Mouse (Mus musculus): ENCODE measurements around the gene Snd1. TPM values are rescaled to one million over a fixed set of nuclear protein-coding genes. Genes with fewer than 3 reads are reported as not detected.

The Snd1 gene
- polyA plus RNA-seq, 3 experiments from 2014 or later, result 44.7 to 54.7 (median 51.4) TPM

GRCm38 (mm10) chr6:28597266-28597665, 122.3 kb downstream of the Snd1 start:
- no peak for ATAC-seq

DNA sequence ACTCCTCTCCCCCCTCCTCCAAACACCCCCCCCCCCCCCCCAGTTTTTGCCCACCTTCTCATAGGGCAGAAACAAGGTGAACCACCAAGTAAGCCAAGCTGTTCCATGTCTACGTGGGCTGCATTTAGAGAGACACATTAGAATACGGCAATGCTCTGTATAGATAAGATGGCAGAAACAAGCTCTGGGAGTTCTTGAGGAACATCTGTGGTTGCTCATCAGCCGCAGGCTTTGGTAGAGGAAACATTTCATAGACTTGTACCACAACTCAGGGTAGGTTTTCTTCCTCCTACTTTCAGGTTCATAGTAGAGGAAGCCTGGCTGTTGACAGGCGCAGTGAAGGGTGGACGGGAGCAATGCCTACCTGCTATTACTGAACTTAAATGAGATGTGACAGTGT, 124.2 kb downstream of the Snd1 start:
- no peak for ATAC-seq

- no peak for ATAC-seq
Measured at GRCm38 (mm10) chr6:28600404-28600803, 125.5 kb downstream of the Snd1 start.

DNA sequence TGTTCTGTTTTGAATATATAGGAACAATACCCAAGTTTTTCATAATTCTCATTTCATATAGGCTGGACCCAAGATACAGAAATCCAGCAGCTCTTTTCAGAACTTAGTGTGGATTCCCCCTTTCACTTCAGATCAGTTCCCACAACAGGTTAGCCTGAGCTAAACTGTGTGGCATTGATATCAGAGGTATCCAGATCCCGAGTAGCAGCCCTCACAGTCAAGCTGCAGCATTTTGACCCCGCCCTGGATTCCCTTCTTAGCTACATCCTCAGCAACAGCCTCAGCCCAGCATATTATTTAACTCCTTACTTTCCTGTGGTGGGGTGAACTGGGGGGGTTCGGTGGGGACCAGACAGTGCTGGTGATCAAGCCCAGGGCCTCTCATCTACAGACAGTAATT, 128.5 kb downstream of the Snd1 start:
- no peak for ATAC-seq

DNA sequence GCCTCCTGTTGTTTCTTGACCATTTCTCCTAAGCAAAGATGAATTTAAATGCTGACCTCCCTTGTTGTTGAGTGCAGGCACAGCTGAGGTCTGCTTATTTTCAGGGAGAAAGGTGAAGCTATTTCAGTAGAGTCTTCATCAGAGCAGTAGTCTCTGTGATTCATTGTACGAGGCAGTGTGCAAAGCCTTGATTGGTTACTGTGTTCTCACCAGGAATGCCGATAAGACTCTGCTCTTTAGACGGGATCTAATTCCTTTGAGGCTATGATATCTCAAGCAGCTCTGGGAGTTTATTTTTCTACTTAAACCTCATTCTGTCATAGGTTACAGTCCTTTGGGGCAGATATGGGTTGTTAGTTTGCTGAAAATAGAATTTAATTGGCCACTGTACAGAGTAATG, 128.9 kb downstream of the Snd1 start:
- ATAC-seq, result no peak

DNA sequence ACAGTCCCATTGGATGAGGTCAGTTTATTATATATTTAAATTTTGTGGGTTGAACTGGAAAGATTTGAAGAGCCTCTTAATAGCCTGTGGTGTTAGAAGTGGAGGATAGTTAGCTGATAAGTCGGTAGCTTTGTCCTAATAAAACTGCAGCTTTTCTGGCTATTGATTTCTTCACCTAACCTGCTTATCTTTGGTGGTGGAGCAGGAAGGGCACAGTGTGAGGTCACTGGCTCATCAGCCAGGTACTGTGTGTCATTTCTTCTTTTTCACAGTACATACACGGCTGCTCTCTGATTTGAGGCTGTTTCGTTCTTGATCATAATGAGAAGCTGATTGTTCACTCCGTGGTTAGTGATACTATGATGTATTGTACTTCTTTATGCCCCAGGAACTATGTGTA, 134.4 kb downstream of the Snd1 start:
- ATAC-seq, result no peak

DNA sequence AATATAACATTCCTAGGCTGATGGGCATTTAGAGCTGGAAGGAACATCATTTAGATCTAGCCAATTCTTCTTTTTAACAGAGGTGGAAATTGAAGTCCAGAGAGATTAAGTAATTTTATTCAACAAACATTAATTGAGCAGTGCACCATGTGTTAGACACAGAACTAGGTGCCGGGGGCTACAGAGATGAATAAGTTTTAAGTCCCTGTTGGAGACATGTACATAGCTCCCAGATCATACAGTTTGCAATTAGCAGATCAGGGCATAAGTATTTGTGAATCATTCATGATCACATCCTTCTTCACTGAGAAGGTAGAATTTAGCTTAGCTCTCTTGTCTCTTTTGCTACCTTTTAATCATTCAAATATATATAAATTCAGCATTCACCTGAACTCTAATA, 135.2 kb downstream of the Snd1 start:
- ATAC-seq, result no peak

DNA sequence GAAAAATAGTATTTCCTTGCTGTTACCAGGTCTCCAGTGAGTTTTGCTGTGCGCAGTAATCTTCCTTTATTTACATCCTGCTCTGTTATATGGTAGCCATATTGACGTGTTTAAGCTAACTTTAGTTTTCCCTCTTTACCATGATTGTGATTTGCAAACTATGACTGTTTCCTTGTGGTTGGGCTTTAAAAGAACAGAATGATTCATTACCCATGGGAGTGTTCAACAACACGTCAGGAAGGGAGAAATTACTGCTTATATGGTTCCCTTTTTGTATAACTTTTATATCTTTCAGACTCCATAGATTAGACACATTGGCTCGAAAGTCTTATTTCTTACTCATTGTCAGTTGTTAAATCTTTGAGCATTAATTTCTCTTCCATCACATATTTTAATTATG, 138.5 kb downstream of the Snd1 start:
- ATAC-seq, result no peak

DNA sequence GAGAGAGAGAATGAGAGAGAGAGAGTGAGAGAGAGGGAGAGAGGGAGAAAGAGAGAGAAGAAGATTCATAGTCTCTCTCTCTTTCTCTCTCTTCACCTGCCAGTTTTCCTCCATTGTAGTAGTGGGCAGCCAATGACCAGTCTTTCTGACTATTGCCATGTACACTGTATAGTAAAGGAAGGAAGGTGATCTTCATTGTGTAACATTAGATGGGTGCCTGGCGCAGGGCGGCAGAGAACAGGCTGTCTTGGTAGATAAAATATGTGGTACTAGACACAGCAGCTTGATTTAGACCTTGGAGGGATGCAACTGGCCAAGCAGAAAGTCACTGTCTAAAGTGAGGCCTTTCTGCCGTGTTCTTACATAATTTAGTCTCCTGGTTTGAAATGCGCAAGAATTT, 139.9 kb downstream of the Snd1 start:
- no peak for ATAC-seq

DNA sequence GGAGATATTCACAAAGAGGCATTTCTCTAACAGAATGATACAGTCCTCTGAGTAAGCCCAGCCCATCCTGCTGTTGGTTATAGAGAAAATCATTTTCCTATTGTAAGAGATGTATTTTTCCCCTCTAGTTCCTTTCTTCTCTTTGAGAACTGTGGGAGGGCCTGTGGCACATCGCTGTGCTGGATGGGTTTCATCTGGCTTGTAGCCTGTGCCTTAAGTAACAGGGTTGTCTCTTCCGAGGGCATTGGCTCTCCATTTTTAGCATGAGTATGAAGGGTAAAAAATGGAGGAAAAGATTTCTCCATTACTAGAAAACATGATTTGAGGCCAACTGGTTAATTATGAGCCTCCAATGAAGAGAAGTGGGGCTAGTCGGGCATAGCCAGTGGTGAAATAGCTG, 140.5 kb downstream of the Snd1 start:
- no peak for ATAC-seq

GRCm38 (mm10) chr6:28615966-28616365, 141.0 kb downstream of the Snd1 start:
- ATAC-seq, result no peak

DNA sequence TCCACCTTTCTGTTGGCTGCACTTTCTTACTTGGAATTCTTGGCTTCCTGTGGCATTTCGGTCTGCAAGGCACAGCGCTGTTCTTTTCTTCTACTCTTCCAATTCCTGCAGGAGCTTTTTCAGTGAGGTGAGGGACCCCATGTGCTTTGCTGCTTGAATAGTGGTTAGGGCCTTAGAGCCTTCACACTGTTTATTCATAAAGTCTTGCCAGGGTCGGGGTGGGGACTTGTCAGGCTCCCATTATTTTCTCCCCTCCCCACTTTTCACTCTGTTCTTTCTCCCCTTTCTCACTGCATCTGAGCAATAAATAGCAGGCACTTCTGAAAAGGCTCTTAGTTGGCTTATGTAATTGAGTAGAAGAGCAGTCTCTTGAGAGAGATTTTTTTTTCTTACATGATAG, 143.4 kb downstream of the Snd1 start:
- ATAC-seq, result no peak

GRCm38 (mm10) chr6:28618751-28619153, 143.8 kb downstream of the Snd1 start:
- no peak for ATAC-seq

GRCm38 (mm10) chr6:28621431-28621830, 146.5 kb downstream of the Snd1 start:
- no peak for ATAC-seq

- no peak for ATAC-seq
Measured at GRCm38 (mm10) chr6:28621961-28622360, 147.0 kb downstream of the Snd1 start.

GRCm38 (mm10) chr6:28622522-28622921, 147.6 kb downstream of the Snd1 start:
- ATAC-seq, result no peak

DNA sequence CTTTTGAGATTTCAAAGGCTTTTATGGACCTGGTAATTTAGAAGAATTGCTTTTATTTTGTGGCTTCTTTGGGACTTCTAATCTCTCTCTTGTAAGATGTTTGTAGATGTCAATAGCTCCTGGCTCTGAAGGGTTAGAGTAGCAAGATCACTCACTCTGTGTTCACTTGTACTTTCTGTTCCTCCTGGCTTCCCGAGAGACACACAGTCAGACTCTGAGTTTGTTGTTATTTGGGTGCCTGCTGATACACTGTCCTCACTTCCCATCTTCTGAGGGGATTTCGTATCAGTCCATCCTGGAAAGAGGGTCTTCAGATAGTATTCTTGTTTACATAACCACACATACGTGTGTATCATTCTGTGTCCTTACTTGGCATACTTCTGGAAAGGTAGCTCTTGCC, 148.0 kb downstream of the Snd1 start:
- ATAC-seq, result no peak

GRCm38 (mm10) chr6:28628408-28628807, 153.5 kb downstream of the Snd1 start:
- ATAC-seq, result no peak

GRCm38 (mm10) chr6:28629866-28630265, 154.9 kb downstream of the Snd1 start:
- ATAC-seq, result no peak

GRCm38 (mm10) chr6:28630926-28631325, 156.0 kb downstream of the Snd1 start:
- no peak for ATAC-seq

DNA sequence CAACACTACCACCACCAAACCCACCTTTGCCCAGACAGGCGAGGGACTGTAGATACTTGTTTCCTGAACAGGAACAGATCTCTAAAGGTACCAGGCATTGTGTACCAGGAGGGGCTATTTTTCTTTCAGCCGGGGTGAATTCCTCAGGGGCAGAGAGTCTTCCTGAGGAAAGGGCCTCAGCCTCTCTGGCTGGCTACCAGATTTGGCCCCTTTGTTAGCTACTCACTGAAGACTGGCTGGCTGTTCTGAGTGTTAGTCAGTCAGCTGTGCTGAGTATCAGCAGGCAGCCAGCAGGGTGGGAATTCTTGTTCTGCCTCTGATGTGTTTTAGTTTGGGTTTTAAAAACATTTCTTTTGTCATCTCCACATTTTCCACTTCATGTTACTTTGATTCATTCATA, 158.2 kb downstream of the Snd1 start:
- ATAC-seq, result no peak

GRCm38 (mm10) chr6:28633656-28634055, 158.7 kb downstream of the Snd1 start:
- no peak for ATAC-seq

DNA sequence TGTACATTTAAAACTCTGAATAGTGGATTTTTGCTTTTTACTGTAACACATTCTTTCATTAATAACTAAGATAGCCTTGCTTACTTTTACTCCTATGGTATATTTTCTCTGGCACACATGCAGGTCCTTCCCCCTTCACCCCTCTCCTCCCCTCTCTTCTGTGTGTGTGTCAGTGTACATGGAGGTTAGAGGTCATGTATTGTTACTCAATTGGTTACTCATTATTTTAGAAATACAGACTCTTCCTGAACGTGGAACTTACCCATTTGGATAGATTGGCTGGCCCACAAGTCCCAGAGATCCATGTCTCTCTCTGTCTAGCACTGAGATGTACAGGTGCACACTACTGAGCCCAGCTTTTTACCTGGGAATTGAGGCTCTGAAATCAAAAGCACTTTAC, 160.2 kb downstream of the Snd1 start:
- no peak for ATAC-seq

- no peak for ATAC-seq
Measured at GRCm38 (mm10) chr6:28635531-28636348, 160.8 kb downstream of the Snd1 start.

GRCm38 (mm10) chr6:28640088-28640487, 165.1 kb downstream of the Snd1 start:
- ATAC-seq, result no peak

Data from inflammation-experienced regulatory T-cells, adult 6 months (primary cell).